Mouse (Mus musculus) gastrocnemius, postnatal 10 days (tissue): ENCODE measurements at regions not wholly inside any gene's neighbourhood (a gene's known extent, or its start where the extent isn't known, plus 50 kb on each side); places are given as distances from the start of the nearest gene placed in this dataset.

ENCODE experiments used
- DNase-seq: peaks from one replicate; pipeline ENCODE4 v3.0.0; 2021; ENCODE audit warnings: mixed read lengths

- DNase-seq: no peak
Observed at GRCm38 (mm10) chr17:69821901-69822300, 147.0 kb upstream of the Dlgap1 start.

GRCm38 (mm10) chr17:69822921-69823320 lies 146.0 kb upstream of the Dlgap1 start:
- no peak for DNase-seq

GRCm38 (mm10) chr17:69841308-69841707 lies 127.6 kb upstream of the Dlgap1 start:
- no peak for DNase-seq

GRCm38 (mm10) chr17:69848306-69848705 lies 120.6 kb upstream of the Dlgap1 start:
- DNase-seq: peak; percentile 20

GRCm38 (mm10) chr17:69850075-69850474 lies 118.8 kb upstream of the Dlgap1 start:
- DNase-seq: no peak

- DNase-seq: peak; percentile 75
Observed at GRCm38 (mm10) chr17:69879958-69880357, 88.9 kb upstream of the Dlgap1 start.

- DNase-seq: no peak
Observed at GRCm38 (mm10) chr17:69893980-69894379, 74.9 kb upstream of the Dlgap1 start.
